Mouse (Mus musculus): Measurements from ENCODE around the gene Sult4a1.

DNA sequence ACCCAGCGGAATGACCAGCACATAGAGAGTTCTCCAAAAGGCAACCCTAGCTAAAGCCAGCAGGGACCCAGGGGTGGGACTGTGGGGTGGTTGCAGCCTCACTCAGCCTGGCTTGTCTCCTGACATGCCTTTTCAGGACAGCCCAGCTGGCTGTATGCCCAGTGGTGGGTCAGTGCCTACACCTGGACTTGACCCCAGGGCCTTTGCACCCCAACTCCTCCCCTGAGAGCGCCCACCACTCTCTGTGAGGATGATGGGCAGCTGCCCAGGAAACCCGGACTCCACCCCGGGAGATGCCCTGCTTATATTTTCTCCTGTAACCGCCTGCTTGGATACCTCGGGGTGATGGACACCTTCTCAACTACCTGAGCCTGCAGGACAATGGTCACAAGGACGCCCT is 928 bp downstream of the Sult4a1 start:
- TF ChIP-seq EP300 (IDR thresholded peaks at IDR 0.05) (no peak), CTCF (IDR thresholded peaks at IDR 0.05) (no peak)

Measured in lung, postnatal 0 days (tissue).